Mouse (Mus musculus) bone marrow macrophage, adult 2 months (primary cell): ENCODE data around the gene Ncoa7.

Experiments
- CTCF ChIP-seq: IDR thresholded peaks from 2 replicates; pipeline ENCODE4 v1.5.1; 2012; ENCODE audit warnings: low read depth, mild to moderate bottlenecking, low read length, moderate library complexity
- POLR2A ChIP-seq: IDR thresholded peaks from 2 replicates; pipeline ENCODE4 v1.6.1; 2012; ENCODE audit warnings: mild to moderate bottlenecking, low read depth, low read length, borderline replicate concordance

- TF ChIP-seq CTCF, result no peak
- no peak for TF ChIP-seq POLR2A
These were observed 119.7 kb downstream of the Ncoa7 start for GRCm38 (mm10) chr10:30683449-30683848.
